Mouse (Mus musculus): ENCODE measurements around the gene Sh3bp4. TPM values are rescaled to one million over a fixed set of nuclear protein-coding genes. Genes with fewer than 3 reads are reported as not detected.

The Sh3bp4 gene
- polyA plus RNA-seq, 1 experiment, result 20.3 TPM

- no peak for DNase-seq (ENCODE audit: low read depth)
Measured at GRCm38 (mm10) chr1:89131018-89131540, 60.9 kb downstream of the Sh3bp4 start.

GRCm38 (mm10) chr1:89131707-89132106 is 61.5 kb downstream of the Sh3bp4 start:
- peak; percentile 67 for DNase-seq (ENCODE audit: low read depth)
- TF ChIP-seq CTCF (IDR thresholded peaks at IDR 0.05; ENCODE audit: borderline replicate concordance, extremely low read depth, insufficient read depth, insufficient read length), result no peak
- TF ChIP-seq POLR2A (IDR thresholded peaks at IDR 0.05; ENCODE audit: borderline replicate concordance, extremely low read depth, insufficient read depth, insufficient read length, poor library complexity, severe bottlenecking), result no peak

More at GRCm38 (mm10) chr1:89131018-89131540, 60.9 kb downstream of the Sh3bp4 start:
- TF ChIP-seq POLR2A (IDR thresholded peaks at IDR 0.05; ENCODE audit: borderline replicate concordance, extremely low read depth, insufficient read depth, insufficient read length, poor library complexity, severe bottlenecking), result no peak
- no peak for TF ChIP-seq CTCF (IDR thresholded peaks at IDR 0.05; ENCODE audit: borderline replicate concordance, extremely low read depth, insufficient read depth, insufficient read length)

- no peak for DNase-seq (ENCODE audit: low read depth)
- TF ChIP-seq CTCF (IDR thresholded peaks at IDR 0.05; ENCODE audit: borderline replicate concordance, extremely low read depth, insufficient read depth, insufficient read length) (no peak), POLR2A (IDR thresholded peaks at IDR 0.05; ENCODE audit: borderline replicate concordance, extremely low read depth, insufficient read depth, insufficient read length, poor library complexity, severe bottlenecking) (no peak)
Measured at GRCm38 (mm10) chr1:89133266-89133665, 63.1 kb downstream of the Sh3bp4 start.

- no peak for DNase-seq (ENCODE audit: low read depth)
- TF ChIP-seq CTCF (IDR thresholded peaks at IDR 0.05; ENCODE audit: borderline replicate concordance, extremely low read depth, insufficient read depth, insufficient read length), result no peak
- TF ChIP-seq POLR2A (IDR thresholded peaks at IDR 0.05; ENCODE audit: borderline replicate concordance, extremely low read depth, insufficient read depth, insufficient read length, poor library complexity, severe bottlenecking), result no peak
Measured at GRCm38 (mm10) chr1:89133717-89134116, 63.5 kb downstream of the Sh3bp4 start.

GRCm38 (mm10) chr1:89136089-89136811 is 66.0 kb downstream of the Sh3bp4 start:
- TF ChIP-seq POLR2A (IDR thresholded peaks at IDR 0.05; ENCODE audit: borderline replicate concordance, extremely low read depth, insufficient read depth, insufficient read length, poor library complexity, severe bottlenecking), result no peak
- TF ChIP-seq CTCF (IDR thresholded peaks at IDR 0.05; ENCODE audit: borderline replicate concordance, extremely low read depth, insufficient read depth, insufficient read length), result no peak
- DNase-seq (ENCODE audit: low read depth), result peak; percentile 84

GRCm38 (mm10) chr1:89137086-89137816 is 67.0 kb downstream of the Sh3bp4 start:
- DNase-seq (ENCODE audit: low read depth), result peak; percentile 24
- no peak for TF ChIP-seq CTCF (IDR thresholded peaks at IDR 0.05; ENCODE audit: borderline replicate concordance, extremely low read depth, insufficient read depth, insufficient read length)
- TF ChIP-seq POLR2A (IDR thresholded peaks at IDR 0.05; ENCODE audit: borderline replicate concordance, extremely low read depth, insufficient read depth, insufficient read length, poor library complexity, severe bottlenecking), result no peak

- peak; percentile 33 for DNase-seq (ENCODE audit: low read depth)
- no peak for TF ChIP-seq CTCF (IDR thresholded peaks at IDR 0.05; ENCODE audit: borderline replicate concordance, extremely low read depth, insufficient read depth, insufficient read length)
Measured at GRCm38 (mm10) chr1:89138316-89138715, 68.1 kb downstream of the Sh3bp4 start.

GRCm38 (mm10) chr1:89140113-89140512 is 69.9 kb downstream of the Sh3bp4 start:
- TF ChIP-seq POLR2A (IDR thresholded peaks at IDR 0.05; ENCODE audit: borderline replicate concordance, extremely low read depth, insufficient read depth, insufficient read length, poor library complexity, severe bottlenecking) (no peak), CTCF (IDR thresholded peaks at IDR 0.05; ENCODE audit: borderline replicate concordance, extremely low read depth, insufficient read depth, insufficient read length) (no peak)
- no peak for DNase-seq (ENCODE audit: low read depth)

GRCm38 (mm10) chr1:89151071-89151470 is 80.9 kb downstream of the Sh3bp4 start:
- DNase-seq (ENCODE audit: low read depth), result no peak
- TF ChIP-seq POLR2A (IDR thresholded peaks at IDR 0.05; ENCODE audit: borderline replicate concordance, extremely low read depth, insufficient read depth, insufficient read length, poor library complexity, severe bottlenecking) (no peak), CTCF (IDR thresholded peaks at IDR 0.05; ENCODE audit: borderline replicate concordance, extremely low read depth, insufficient read depth, insufficient read length) (no peak)

- TF ChIP-seq POLR2A (IDR thresholded peaks at IDR 0.05; ENCODE audit: borderline replicate concordance, extremely low read depth, insufficient read depth, insufficient read length, poor library complexity, severe bottlenecking) (no peak), CTCF (IDR thresholded peaks at IDR 0.05; ENCODE audit: borderline replicate concordance, extremely low read depth, insufficient read depth, insufficient read length) (no peak)
- peak; percentile 38 for DNase-seq (ENCODE audit: low read depth)
Measured at GRCm38 (mm10) chr1:89152576-89152975, 82.4 kb downstream of the Sh3bp4 start.

GRCm38 (mm10) chr1:89153203-89153602 is 83.0 kb downstream of the Sh3bp4 start:
- DNase-seq (ENCODE audit: low read depth), result no peak
- no peak for TF ChIP-seq CTCF (IDR thresholded peaks at IDR 0.05; ENCODE audit: borderline replicate concordance, extremely low read depth, insufficient read depth, insufficient read length)
- TF ChIP-seq POLR2A (IDR thresholded peaks at IDR 0.05; ENCODE audit: borderline replicate concordance, extremely low read depth, insufficient read depth, insufficient read length, poor library complexity, severe bottlenecking), result no peak
